Mouse (Mus musculus): Measurements from ENCODE around the gene Hist2h2ab. TPM values are rescaled to one million over a fixed set of nuclear protein-coding genes. Genes with fewer than 3 reads are reported as not detected.

Hist2h2ab gene
- total RNA-seq, 2 experiments from 2014 or later, result 10.0 to 11.1 TPM

DNA sequence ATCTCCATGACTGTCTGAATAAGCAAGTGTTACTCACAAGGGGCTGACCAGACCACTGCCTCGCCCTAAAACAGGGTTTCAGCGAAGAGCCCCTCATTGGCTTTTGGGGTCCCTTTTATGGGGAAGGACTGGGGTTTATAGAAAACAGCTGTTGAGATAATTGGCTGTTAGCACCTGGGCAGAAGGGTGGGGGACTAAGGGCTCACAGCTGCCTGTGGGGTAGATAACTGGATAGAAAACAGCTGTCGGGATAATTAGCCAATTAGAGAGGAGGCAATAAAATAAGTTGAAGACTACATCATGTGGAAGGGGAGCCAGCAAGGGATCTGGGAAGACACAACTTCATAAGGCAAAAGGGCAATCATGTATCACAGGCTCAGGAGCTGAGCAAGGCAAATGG, 31.2 kb downstream of the Hist2h2ab start:
- intact Hi-C loops (cut with DNase I), result no loop called here
- DNase-seq (ENCODE audit: low spot score in 2 of 2), result no peak

DNA sequence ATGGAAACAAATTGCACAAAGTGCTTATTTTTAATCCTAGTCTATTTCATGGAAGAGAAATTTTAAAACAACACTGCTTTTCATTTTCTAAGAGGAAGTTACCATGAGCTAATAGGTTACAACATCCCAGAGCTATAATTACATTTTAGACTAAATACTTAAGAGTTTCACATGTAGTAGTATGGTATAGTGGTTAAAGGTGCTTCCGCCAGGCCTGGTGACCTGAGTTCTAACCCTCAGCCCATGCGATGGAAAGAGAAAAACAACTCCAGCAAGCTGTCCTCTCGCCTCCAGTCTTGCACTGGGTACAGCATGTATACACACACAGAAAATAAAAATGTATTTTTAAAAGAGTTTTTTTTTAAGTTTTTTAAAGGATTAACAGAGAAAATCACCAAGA, 32.1 kb downstream of the Hist2h2ab start:
- intact Hi-C loops (cut with DNase I), result no loop called here
- no peak for DNase-seq (ENCODE audit: low spot score in 2 of 2)

DNA sequence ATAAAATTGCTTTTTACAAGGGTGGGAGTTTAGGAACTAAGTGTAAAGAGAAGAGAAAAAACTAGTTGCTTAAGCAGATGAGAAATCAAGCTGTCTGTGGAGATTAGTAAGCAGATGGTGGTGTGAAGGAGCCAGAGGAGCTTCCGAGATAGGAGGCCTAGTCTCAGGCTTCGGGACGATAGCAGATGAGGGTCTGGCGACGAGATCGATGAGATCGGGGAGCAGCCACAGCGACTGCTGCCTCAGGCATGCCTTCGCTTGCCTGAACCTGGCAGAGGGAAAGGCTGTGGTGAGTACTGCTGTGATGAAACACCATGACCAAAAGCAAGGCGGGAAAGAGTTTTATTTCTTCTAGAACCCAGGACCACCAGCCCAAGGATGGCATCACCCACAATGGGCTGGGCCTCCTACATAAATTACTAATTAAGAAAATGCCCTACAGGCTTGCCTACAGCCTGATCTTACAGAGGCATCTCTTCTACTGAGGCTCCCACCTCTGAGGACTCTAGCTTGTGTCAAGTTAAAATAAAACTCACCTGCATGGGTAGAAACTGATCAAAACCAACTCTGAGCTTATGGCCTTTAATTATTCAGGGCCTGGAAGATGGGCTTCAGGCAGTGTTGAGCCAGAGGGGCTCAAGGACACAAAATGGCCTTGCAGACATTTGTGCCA, 35.2 kb downstream of the Hist2h2ab start:
- intact Hi-C loops (cut with DNase I), result no loop called here
- no peak for DNase-seq (ENCODE audit: low spot score in 2 of 2)

DNA sequence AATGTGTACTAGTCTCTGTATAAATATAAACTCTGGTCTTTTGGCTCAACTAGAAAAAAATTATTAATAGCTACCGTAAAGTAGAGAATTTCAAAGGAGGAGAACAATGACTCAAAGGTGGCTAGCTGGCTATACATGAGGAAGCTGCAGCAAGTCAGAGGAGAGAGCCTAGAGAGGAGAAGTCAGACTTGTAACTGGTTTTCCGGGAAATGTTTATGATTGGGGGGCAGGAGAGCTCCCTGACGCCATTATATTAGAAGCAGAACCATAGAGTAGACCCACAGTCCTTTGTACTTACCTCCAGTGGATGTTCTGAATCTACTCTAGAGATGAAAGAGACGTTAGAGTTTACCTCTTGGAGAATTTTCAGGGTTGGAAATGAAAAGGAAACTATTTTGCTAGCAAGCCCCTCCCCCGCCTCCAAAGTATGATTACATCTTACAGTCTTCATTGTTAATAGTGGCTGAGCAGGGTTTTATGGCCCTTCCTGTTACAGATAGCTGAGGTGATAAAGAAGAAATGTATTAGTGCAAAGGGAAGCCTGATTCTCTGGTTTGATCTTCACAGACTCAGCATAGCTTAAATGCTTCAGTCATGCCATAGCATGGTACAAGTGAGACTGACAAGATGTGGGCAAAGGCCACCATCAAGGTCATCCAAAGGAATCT, 36.4 kb downstream of the Hist2h2ab start:
- intact Hi-C loops (cut with DNase I), result no loop called here
- no peak for DNase-seq (ENCODE audit: low spot score in 2 of 2)

DNA sequence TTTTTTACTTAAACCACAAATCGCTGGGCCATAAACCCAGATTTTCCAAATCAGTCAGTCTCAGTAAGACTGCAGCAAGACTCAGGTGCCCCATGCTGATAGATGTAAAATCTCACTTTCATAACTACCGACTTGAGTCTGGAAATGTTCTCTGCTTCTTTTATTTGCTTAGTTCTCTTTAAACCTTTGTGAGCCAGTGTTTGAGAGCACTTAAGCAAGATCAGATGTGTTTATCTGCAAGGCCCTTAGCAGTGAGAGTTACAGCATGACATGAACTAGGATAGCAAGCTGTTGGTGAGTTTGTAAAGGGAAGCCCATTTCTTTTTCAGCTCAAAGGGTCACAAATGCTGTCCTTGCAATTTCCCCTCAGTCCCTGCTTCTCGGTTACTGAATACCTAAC, 37.5 kb downstream of the Hist2h2ab start:
- DNase-seq (ENCODE audit: low spot score in 2 of 2), result no peak
- intact Hi-C loops (cut with DNase I), result no loop called here

DNA sequence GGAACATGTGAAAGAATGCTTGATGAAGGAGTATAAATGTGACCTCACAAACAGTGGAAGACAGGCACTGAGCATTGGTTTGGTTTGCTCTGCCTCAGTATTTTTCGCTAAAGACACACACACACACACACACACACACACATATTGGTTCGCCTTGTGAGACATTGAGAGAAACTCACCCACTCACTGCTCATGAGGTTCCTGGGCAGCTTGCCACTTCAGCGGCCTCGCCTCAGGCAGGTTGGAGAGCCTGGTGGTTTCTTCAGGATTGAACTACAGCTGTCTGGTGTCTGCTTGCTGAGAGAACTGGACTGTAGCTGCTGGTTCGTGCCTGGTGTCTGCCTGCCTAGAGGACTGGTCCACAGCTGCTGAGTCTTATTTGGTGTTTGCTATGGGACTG, 40.6 kb downstream of the Hist2h2ab start:
- intact Hi-C loops (cut with DNase I), result loop anchor here (5.0 to 10.0 kb wide), 2 partner anchors 195 to 337 kb away; partner anchors contain the start of gene Ankrd34a
- DNase-seq (ENCODE audit: low spot score in 2 of 2), result no peak

DNA sequence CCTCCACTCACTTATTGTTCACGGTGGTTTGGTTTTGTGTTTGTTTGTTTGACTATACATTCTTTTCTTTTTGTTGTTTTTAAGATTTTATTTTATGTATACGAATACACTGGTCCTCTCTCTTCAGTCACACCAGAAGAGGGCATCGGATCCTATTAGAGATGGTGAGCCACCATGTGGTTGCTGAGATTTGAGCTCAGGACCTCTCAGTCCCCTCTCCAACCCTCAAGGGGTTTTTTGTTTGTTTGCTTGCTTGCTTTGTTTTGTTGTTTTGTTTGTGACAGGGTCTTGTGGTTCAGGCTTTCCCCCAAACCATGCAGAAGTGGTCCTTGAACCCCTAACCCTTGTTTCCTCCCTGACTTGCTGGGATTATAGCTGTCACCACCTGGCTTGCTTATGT, 42.0 kb downstream of the Hist2h2ab start:
- no peak for DNase-seq (ENCODE audit: low spot score in 2 of 2)
- intact Hi-C loops (cut with DNase I), result loop anchor here (2.0 to 10.0 kb wide), 3 partner anchors 41 to 336 kb away; partner anchors contain the start of genes Ankrd34a, Hist2h2ac and Hist2h2be

DNA sequence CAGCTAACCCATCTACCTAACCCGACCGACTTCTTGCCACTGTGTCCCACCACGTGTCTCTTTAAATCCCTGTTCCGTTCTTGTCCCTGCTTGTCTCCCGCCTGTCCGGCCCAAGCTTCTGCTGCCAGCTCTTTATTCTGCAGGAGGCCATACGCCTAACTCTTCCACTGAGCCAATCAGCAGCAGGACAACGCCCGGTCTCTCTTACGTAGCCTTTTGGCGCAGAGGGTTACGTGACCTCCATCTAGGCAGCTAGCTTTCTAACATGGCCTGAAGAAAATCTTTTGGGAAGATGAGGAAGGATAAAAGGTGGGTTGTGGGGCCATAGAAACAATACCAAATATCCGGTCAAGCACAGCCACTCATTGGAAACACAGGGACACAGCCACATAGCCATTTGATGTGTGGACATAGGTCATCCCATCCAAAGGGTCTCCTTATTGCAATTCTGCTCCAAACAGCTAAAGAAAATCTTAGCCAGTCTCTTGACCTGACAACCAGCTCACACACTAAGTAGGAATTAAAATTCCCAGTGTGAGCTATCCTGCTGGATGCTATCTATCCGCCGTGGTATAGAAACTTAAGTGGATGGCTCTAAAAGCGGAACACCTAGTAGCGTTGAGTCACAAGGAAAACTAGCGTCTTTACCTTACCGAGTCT, 42.7 kb downstream of the Hist2h2ab start:
- intact Hi-C loops (cut with DNase I), result loop anchor here (2.0 to 10.0 kb wide), 3 partner anchors 42 to 335 kb away; partner anchors contain the start of genes Ankrd34a, Hist2h2ac and Hist2h2be
- DNase-seq (ENCODE audit: low spot score in 2 of 2), result peak; percentile 83 to 86

DNA sequence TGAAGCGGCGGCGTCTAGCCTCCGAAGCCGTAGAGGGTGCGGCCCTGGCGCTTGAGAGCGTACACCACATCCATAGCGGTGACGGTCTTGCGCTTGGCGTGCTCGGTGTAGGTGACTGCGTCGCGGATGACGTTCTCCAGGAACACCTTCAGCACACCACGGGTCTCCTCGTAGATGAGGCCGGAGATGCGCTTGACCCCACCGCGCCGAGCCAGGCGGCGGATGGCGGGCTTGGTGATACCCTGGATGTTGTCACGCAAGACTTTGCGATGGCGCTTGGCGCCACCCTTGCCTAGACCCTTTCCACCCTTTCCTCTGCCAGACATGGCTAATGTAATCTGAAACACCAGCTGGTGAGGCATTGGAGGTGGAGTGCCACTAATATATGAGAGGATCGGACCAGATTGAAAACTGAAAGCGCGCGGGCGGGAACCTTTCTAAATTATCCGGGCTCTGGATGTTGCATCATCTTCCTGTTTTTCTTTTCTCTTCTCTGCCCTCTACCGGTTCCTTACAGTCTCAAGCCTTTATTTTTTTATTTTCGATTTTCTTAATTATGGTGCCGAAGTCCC, 43.4 kb downstream of the Hist2h2ab start, which contains the start of gene Hist2h4:
Gene Hist2h4, minus strand, starts transcription at position 333 of the 572 bp plus-strand sequence.
- intact Hi-C loops (cut with DNase I), result loop anchor here (2.0 to 10.0 kb wide), 3 partner anchors 42 to 334 kb away; partner anchors contain the start of genes Ankrd34a, Hist2h2ac and Hist2h2be
- DNase-seq (ENCODE audit: low spot score in 2 of 2), result peak; percentile 96 to 98

DNA sequence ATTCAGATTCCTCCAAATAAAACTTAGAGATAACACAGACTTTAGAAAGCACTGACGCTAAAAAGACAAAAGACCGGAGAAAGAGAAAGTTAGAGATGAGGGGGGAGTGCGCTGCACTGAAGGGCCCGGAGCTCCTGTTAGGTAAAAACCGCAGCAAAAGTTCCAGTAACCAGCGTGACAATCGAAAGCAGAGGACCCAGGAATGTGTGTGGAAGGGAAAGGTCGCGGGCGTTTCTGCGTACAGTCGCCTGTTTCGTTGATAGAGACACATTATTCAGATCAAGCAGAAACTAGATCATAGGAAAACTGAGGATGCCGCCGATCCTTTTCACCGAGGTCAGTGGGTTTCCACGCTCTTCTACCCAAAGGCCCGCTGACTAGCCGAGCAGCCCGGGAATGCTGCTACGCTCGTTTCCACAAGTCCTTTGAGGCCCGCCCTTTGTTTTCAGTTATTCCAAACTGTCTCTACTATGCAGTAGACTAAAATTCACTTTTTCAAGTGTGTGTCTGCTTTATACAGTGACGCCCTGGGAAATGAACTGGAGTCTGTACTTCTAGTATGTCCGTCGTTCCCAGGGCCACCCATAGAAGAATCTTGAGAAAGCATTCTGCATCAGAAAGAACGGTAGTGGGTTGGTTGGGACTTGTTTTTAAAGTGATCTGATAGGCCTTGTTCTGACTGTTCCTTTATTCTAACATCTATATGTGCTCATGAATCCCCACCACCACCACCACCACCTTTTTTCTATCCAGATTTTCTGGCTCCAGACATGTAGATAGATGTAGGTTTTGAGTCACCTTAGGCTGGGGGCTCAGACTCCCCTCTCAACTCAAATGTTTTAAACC, 44.1 kb downstream of the Hist2h2ab start:
- DNase-seq (ENCODE audit: low spot score in 2 of 2), result peak; percentile 48 to 63

DNA sequence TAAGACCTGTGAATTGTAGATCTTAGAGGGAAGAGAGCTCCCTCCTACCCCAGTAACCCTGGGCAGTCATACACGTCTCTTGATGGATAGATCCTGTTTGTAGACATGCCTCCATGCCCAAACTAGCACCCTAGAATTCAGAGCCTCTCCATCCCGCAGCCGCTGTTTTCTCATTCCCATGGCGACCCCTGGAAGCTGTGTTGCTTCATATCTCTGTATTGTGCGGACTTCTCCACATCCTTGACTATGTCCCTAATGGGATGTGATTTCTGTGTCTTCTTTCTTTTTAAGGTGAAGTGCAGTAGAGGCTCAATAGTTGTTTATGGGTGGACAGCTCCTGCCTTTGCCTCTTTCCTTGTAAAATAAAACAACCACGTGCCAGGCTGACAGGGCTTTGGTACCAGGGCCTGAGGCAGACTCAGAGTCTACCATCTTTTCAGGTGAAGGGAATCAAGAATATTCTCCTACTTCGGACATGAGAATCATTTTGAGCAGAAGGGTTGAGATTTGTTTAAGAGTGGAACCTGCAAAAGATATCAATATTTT, 44.8 kb downstream of the Hist2h2ab start:
- intact Hi-C loops (cut with DNase I), result loop anchor here (5.0 to 10.0 kb wide), 2 partner anchors 200 to 333 kb away; partner anchors contain the start of gene Ankrd34a
- no peak for DNase-seq (ENCODE audit: low spot score in 2 of 2)

More for the DNA sequence above, 44.1 kb downstream of the Hist2h2ab start:
- intact Hi-C loops (cut with DNase I), result loop anchor here (2.0 to 10.0 kb wide), 3 partner anchors 43 to 334 kb away; partner anchors contain the start of genes Ankrd34a, Hist2h2ac and Hist2h2be

DNA sequence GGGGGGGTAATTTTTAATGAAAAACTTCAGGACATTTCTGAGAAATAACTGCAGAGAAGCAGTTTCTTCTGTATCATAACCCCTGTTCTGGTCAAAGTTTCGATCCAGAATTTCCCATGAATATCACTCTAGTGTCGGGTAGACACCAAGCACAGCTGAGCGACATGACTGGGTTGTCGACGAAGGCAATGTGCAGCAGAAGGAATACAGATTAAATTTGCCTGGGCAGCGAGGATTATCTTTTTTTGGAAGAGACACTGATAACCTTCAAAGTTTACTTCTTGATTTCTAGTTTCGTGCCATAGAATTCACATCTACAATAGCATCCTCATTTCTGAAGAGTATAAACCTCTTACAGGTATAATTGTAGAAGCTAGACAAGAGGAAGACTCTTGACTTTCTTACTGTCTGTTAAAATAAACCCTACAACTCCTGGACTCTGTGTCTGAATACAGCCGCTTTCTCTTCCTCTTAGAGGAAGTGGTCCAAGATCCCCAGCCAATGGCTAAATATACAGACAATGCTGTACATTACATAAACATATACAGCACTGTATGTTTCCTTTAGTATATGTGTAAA, 46.6 kb downstream of the Hist2h2ab start:
- intact Hi-C loops (cut with DNase I), result loop anchor here (10.0 kb wide), 1 partner anchor 201 kb away; no protein-coding TSS in a partner anchor

DNA sequence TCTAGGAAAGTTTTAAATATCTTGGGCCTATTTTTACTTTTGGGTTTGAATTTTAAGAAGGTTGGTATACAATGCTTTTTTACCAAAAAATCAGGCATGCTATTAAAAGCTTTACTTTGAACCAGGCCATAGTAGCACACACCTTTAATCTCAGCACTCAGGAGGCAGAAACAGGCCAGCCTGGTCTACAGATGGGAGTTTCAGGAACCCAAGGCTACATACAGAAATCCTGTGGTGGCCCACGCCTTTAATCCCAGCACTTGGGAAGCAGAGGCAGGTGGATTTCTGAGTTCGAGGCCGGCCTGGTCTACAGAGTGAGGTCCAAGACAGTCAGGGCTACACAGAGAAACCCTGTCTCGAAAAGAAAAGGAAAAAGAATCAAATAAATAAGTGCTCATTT, 47.9 kb downstream of the Hist2h2ab start:
- intact Hi-C loops (cut with DNase I), result loop anchor here (10.0 kb wide), 1 partner anchor 203 kb away; no protein-coding TSS in a partner anchor
- no peak for DNase-seq (ENCODE audit: low spot score in 2 of 2)

More for the DNA sequence above, 46.6 kb downstream of the Hist2h2ab start:
- DNase-seq (ENCODE audit: low spot score in 2 of 2), result no peak

DNA sequence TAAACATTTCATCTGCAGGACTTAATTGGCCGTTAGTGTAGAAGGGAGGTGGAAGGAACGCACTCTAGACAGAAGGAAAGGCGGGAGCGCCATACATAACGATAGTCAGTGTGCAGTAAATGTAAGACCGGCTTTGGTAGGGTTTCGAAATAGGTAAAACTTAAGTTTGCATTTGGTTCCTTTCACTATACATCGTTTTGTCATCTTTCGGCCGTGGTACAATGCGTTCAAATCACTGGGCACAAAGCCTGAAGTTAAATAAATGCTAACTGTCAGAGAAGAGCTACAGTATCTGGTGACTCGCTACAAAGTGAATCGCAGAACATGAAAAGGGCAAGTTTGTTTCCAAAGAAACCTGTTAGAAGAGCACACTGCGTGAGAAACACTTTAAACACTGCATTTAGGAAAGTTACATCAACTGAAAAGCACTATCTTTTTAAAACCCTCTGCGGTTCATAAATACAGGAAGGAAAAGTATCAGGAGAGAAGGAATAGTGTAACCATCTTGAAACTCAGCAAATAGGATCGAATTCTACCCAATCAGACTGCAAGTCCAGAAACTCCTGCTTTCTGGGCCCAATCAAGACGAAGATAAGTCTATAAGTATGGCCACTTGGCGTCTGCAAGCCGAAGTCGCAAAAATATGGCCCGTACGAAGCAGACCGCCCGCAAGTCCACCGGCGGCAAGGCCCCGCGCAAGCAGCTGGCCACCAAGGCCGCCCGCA, 48.5 kb downstream of the Hist2h2ab start, which contains the start of gene Hist2h3b:
Gene Hist2h3b, plus strand, starts transcription at position 604 of the 725 bp plus-strand sequence.
- DNase-seq (ENCODE audit: low spot score in 2 of 2), result peak; percentile 85 to 88
- intact Hi-C loops (cut with DNase I), result loop anchor here (10.0 kb wide), 1 partner anchor 203 kb away; no protein-coding TSS in a partner anchor

DNA sequence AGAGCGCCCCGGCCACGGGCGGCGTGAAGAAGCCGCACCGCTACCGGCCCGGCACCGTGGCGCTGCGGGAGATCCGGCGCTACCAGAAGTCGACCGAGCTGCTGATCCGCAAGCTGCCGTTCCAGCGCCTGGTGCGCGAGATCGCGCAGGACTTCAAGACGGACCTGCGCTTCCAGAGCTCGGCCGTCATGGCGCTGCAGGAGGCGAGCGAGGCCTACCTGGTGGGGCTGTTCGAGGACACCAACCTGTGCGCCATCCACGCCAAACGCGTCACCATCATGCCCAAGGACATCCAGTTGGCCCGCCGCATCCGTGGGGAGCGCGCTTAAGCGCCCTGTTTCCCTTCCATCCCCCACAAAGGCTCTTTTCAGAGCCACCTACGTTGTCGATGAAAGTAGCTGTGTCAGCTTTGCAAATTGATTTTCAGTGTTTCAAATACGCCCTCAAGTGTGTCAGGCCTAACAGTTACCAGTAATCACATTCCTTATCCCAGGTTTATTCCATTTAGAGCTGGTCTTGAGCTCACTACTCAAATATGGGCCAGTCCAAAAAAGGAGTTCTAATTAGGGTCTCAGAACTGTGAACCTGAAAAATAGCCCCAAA, 49.2 kb downstream of the Hist2h2ab start:
- intact Hi-C loops (cut with DNase I), result loop anchor here (10.0 kb wide), 1 partner anchor 204 kb away; no protein-coding TSS in a partner anchor
- DNase-seq (ENCODE audit: low spot score in 2 of 2), result peak in 1 of 2 experiments; percentile 45
